Mouse (Mus musculus): ENCODE results near the gene C5ar2. TPM values are rescaled to one million over a fixed set of nuclear protein-coding genes. Genes with fewer than 3 reads are reported as not detected.

The C5ar2 gene
- 10 to 100 TPM; 25.2 to 26.8 TPM for total RNA-seq (2023)

GRCm38 (mm10) chr7:16244067-16244466 lies at the start of gene C5ar2:
Gene C5ar2, minus strand, starts transcription at chr7:16244154.

GRCm38 (mm10) chr7:16286026-16286961 lies 42.3 kb upstream of the C5ar2 start, which contains the start of gene Ccdc9:
Gene Ccdc9, minus strand, starts transcription at chr7:16286795.

GRCm38 (mm10) chr7:16273081-16273765 lies 29.3 kb upstream of the C5ar2 start, which contains the start of gene Inafm1:
Gene Inafm1, minus strand, starts transcription at chr7:16273617.

GRCm38 (mm10) chr7:16259110-16259590 lies 15.2 kb upstream of the C5ar2 start, which contains the start of gene C5ar1:
Gene C5ar1, minus strand, starts transcription at chr7:16259540.

GRCm38 (mm10) chr7:16221582-16222272 lies 22.2 kb downstream of the C5ar2 start, which contains the start of gene Dhx34:
Gene Dhx34, minus strand, starts transcription at chr7:16222037.

Other genes starting within 250 kb of the C5ar2 start
- gene Bicra, start 196.2 kb downstream of the C5ar2 start, total RNA-seq (2023): 10 to 100 TPM; 30.5 to 32.9 TPM
- under 1 TPM; 0.20 to 0.33 TPM for gene Zfp541, start 182.3 kb downstream of the C5ar2 start, total RNA-seq (2023)
- gene Napa, start 145.7 kb downstream of the C5ar2 start, total RNA-seq (2023): 100 to 1,000 TPM; 171 to 180 TPM
- 10 to 100 TPM; 19.0 to 19.7 TPM for gene Kptn, start 124.3 kb downstream of the C5ar2 start, total RNA-seq (2023)
- gene Slc8a2, start 114.3 kb downstream of the C5ar2 start, total RNA-seq (2023): under 1 TPM in 1 of 2 experiments, not detected in 1; 0.11 TPM
- gene Meis3, start 69.1 kb downstream of the C5ar2 start, total RNA-seq (2023): under 1 TPM in 1 of 2 experiments, not detected in 1; 0.86 TPM
- gene Dhx34, start 22.1 kb downstream of the C5ar2 start, total RNA-seq (2023): 10 to 100 TPM; 20.4 to 24.2 TPM
- 100 to 1,000 TPM; 417 to 461 TPM for gene C5ar1, start 15.4 kb upstream of the C5ar2 start, total RNA-seq (2023)
- gene Inafm1, start 29.5 kb upstream of the C5ar2 start, total RNA-seq (2023): 10 to 100 TPM; 13.3 to 15.2 TPM
- 100 to 1,000 TPM; 179 to 201 TPM for gene Ccdc9, start 42.6 kb upstream of the C5ar2 start, total RNA-seq (2023)
- 10 to 100 TPM; 24.8 to 28.4 TPM for gene Bbc3, start 64.2 kb upstream of the C5ar2 start, total RNA-seq (2023)
- gene Sae1, start 143.7 kb upstream of the C5ar2 start, total RNA-seq (2023): 10 to 100 TPM; 45.6 to 46.9 TPM
- 10 to 100 TPM; 69.3 to 78.4 TPM for gene Zc3h4, start 156.8 kb upstream of the C5ar2 start, total RNA-seq (2023)
- 10 to 100 TPM; 28.9 to 30.6 TPM for gene Tmem160, start 208.6 kb upstream of the C5ar2 start, total RNA-seq (2023)
- under 1 TPM in 1 of 2 experiments, not detected in 1; 0.16 TPM for gene Npas1, start 233.6 kb upstream of the C5ar2 start, total RNA-seq (2023)

Data from neutrophil, adult 59 days (primary cell).